Mouse (Mus musculus) forebrain, postnatal 0 days (tissue): ENCODE results near the gene LTO1. TPM values are rescaled to one million over a fixed set of nuclear protein-coding genes. Genes with fewer than 3 reads are reported as not detected.

Source experiments
- ATAC-seq: fragments of 200-750 bp; cut with Nextera tagmentation; 2 replicates; pipeline ENCODE4 v1.8.0; 2017; ENCODE audit warnings: mild to moderate bottlenecking, moderate library complexity
- DNase-seq: peaks from one replicate; pipeline ENCODE4 v3.0.0-alpha.2; 2015
- H3K27ac ChIP-seq: fragments of 300-500 bp; sonication (generic); 2 replicates; pipeline ENCODE4 v1.5.1; 2014; ENCODE audit warnings: low read depth, mild to moderate bottlenecking, antibody characterized with exemption, low read length, moderate library complexity, mixed read lengths
- H3K27me3 ChIP-seq: fragments of 300-500 bp; sonication (generic); 2 replicates; pipeline ENCODE4 v1.6.1; 2014; ENCODE audit warnings: mild to moderate bottlenecking, low read length, mixed read lengths; ENCODE audit not compliant: insufficient read depth
- H3K36me3 ChIP-seq: fragments of 300-500 bp; sonication (generic); 2 replicates; pipeline ENCODE4 v1.6.1; 2014; ENCODE audit warnings: mild to moderate bottlenecking, moderate library complexity; ENCODE audit not compliant: insufficient read depth
- H3K4me1 ChIP-seq: fragments of 300-500 bp; sonication (generic); 2 replicates; pipeline ENCODE4 v1.6.1; 2014; ENCODE audit warnings: antibody characterized with exemption; ENCODE audit not compliant: insufficient read depth
- H3K4me2 ChIP-seq: fragments of 300-500 bp; sonication (generic); 2 replicates; pipeline ENCODE4 v1.6.1; 2014; ENCODE audit warnings: low read depth, mild to moderate bottlenecking, moderate library complexity
- H3K4me3 ChIP-seq: fragments of 300-500 bp; sonication (generic); 2 replicates; pipeline ENCODE4 v1.5.1; 2014; ENCODE audit warnings: low read depth, low read length, mixed read lengths
- H3K9ac ChIP-seq: fragments of 300-500 bp; sonication (generic); 2 replicates; pipeline ENCODE4 v1.6.1; 2014; ENCODE audit warnings: mild to moderate bottlenecking
- H3K9me3 ChIP-seq: fragments of 300-500 bp; sonication (generic); 2 replicates; pipeline ENCODE4 v1.6.1; 2016; ENCODE audit warnings: low read length
- CTCF ChIP-seq: sonication (generic); IDR thresholded peaks from 2 replicates; pipeline ENCODE4 v1.5.1; 2016; ENCODE audit warnings: antibody characterized with exemption, control low read depth, low read depth
- WGBS: fragments of 180-500 bp; shearing (Covaris S2); extraction: QIAGEN DNeasy Blood & Tissue Kit; methylation state at CpG from one replicate; pipeline ENCODE4 v1.1.7; 2014; 5-methylcytosine and 5-hydroxymethylcytosine counted together
- polyA plus RNA-seq: library from polyadenylated mRNA; unstranded; fragments of >200 nt; fragmentation: Nextera tagmentation; extraction: Ambion mirVana; gene quantifications from 2 replicates; pipeline ENCODE4 v1.2.1, GENCODE M21; 2015
- total RNA-seq: library from RNA; depleted of rRNA; stranded (reverse); fragments of >200 nt; gene quantifications from 2 replicates; pipeline ENCODE4 v1.2.3, GENCODE M21; 2014; rRNA removed

Gene LTO1
- total and polyA plus RNA-seq, 2 experiments from 2014 or later: 17.6 to 21.7 TPM

DNA sequence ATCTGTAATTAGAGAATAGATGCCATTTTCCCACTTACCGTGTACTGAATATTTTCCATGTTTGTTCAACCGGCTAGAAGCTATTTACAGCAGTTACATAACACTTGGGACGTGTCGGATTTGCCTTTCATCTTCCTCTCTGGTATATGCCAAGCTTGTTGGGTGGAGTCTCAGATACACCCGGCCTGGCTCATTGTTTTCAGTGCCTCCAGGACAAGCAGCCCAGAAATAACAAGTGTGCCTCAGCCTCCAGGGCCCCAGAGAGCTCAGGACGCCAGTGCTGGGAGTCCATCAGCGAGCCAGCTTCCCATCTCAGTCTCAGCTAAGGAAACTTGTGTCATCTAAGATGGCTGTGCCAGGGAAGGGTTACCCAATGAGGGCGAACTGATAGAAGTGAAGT is 58.6 kb downstream of the LTO1 start:
- H3K4me3 ChIP-seq: no peak overlapping the region
- whole genome bisulfite sequencing: 72% methylated on average over 8 of the region's 8 CpGs
- no peaks in the 10 kb centered on the region for H3K4me1 ChIP-seq
- H3K4me2 ChIP-seq: no peak overlapping the region
- H3K9ac ChIP-seq: no peak overlapping the region
- ATAC-seq (no peak), DNase-seq (no peak)
- no peak overlapping the region for H3K27ac ChIP-seq
- no peak for TF ChIP-seq CTCF
- no peaks in the 10 kb centered on the region for H3K27me3 ChIP-seq
- no peaks in the 10 kb centered on the region for H3K36me3 ChIP-seq
- no peaks in the 10 kb centered on the region for H3K9me3 ChIP-seq

DNA sequence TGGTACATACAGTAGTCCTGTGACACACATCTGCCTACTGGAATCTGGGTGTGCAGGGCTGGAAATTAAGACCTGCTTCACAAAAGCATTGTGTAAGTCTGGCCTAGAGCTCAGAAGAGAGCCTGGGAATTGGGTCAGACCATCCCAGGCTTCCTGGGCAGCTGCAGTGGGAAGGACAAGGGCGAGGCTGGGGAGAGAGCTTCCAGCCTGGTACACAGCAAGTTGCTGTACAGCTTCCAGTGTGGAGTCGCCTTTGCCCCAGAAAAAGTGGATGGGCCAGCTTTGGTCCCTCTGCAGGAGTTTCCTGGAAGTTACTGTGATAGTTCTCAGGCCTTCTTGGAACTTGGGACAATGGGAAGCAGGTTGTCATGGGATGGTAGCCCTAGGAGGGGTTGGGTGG is 62.2 kb downstream of the LTO1 start:
- no peaks in the 10 kb centered on the region for H3K27me3 ChIP-seq
- no peak overlapping the region for H3K4me3 ChIP-seq
- 70% methylated on average over 2 of the region's 2 CpGs for WGBS
- no peak overlapping the region for H3K27ac ChIP-seq
- no peaks in the 10 kb centered on the region for H3K9me3 ChIP-seq
- ATAC-seq (no peak), DNase-seq (no peak)
- no peak overlapping the region for H3K9ac ChIP-seq
- H3K4me1 ChIP-seq: no peaks in the 10 kb centered on the region
- H3K4me2 ChIP-seq: no peak overlapping the region
- no peak for TF ChIP-seq CTCF
- no peaks in the 10 kb centered on the region for H3K36me3 ChIP-seq

DNA sequence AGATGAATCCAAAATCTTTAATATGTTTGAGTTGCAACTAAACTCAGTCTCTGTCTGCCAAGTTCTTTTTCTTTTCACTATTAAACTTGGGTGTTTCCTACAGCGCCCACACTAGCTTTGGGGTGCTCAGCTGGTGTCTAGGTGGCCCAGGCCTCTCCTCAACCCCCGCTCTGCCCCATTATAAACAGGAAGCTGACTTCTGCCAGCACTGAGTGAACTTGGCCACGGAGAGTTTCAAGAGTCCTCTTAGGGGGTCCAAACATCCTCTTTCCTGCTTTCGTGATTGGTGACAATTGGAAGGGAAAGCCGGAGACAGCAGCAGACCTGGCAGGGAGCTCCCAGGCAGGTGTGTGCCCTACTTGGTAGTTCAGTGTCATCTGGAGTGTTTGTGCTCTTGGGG is 64.9 kb downstream of the LTO1 start:
- H3K27ac ChIP-seq: no peak overlapping the region
- WGBS: 78% methylated on average over 5 of the region's 5 CpGs

More for the DNA sequence above, 64.9 kb downstream of the LTO1 start:
- no peak overlapping the region for H3K9ac ChIP-seq
- no peaks in the 10 kb centered on the region for H3K4me1 ChIP-seq
- H3K27me3 ChIP-seq: no peaks in the 10 kb centered on the region
- no peak for TF ChIP-seq CTCF
- no peak overlapping the region for H3K4me3 ChIP-seq
- no peak for DNase-seq
- H3K9me3 ChIP-seq: no peaks in the 10 kb centered on the region
- H3K36me3 ChIP-seq: no peaks in the 10 kb centered on the region
- ATAC-seq: no peak
- H3K4me2 ChIP-seq: no peak overlapping the region

Other genes starting within 250 kb of the LTO1 start
- 6.6 and 8.2 TPM in 2 replicates for gene Ano1, start 163.1 kb upstream of the LTO1 start, total RNA-seq
- 3.1 and 4.6 TPM in 2 replicates for gene Ano1, start 163.1 kb upstream of the LTO1 start, polyA plus RNA-seq
- gene Fgf3, start 77.0 kb upstream of the LTO1 start, total RNA-seq: 1.8 and 6.1 TPM in 2 replicates
- 1.5 and 1.9 TPM in 2 replicates for gene Fgf3, start 77.0 kb upstream of the LTO1 start, polyA plus RNA-seq
- gene Fgf4, start 67.7 kb upstream of the LTO1 start, total RNA-seq: not detected in 2 replicates
- gene Fgf4, start 67.7 kb upstream of the LTO1 start, polyA plus RNA-seq: not detected in 2 replicates
- 2.5 and 4.0 TPM in 2 replicates for gene Fgf15, start 18.6 kb upstream of the LTO1 start, total RNA-seq
- gene Fgf15, start 18.6 kb upstream of the LTO1 start, polyA plus RNA-seq: 5.0 and 6.1 TPM in 2 replicates
- 21.6 and 33.5 TPM in 2 replicates for gene Ccnd1, start 24.8 kb downstream of the LTO1 start, total RNA-seq
- gene Ccnd1, start 24.8 kb downstream of the LTO1 start, polyA plus RNA-seq: 23.9 and 29.0 TPM in 2 replicates